Mouse (Mus musculus): Measurements from ENCODE around the gene Kat2a.

Kat2a gene

DNA sequence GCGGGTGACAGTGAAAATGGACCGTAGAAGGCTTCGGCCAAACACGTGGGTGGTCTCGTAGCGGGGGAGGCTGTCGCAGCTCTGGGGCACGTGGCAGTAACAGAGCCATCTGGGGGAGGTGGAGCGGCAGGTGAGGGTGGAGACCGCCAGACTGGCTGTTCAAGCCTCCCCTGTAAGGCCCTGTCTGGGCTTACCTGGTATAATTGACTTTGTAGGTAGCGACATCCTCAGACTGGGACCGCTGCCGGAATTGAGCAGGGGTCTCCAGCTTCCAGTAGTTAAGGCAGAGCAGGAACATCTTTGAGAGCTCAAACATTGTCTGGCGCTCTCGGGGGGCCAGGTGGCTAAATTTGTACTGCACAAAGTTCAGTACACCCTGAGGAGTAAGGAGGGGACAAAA, 1.7 kb downstream of the Kat2a start:
- DNase-seq (ENCODE audit: low spot score): no peak

GRCm38 (mm10) chr11:100709201-100709810, 3.0 kb downstream of the Kat2a start:
- DNase-seq (ENCODE audit: low spot score): no peak

- DNase-seq (ENCODE audit: low spot score): no peak
Observed at GRCm38 (mm10) chr11:100705095-100705747, 7.0 kb downstream of the Kat2a start.

DNA sequence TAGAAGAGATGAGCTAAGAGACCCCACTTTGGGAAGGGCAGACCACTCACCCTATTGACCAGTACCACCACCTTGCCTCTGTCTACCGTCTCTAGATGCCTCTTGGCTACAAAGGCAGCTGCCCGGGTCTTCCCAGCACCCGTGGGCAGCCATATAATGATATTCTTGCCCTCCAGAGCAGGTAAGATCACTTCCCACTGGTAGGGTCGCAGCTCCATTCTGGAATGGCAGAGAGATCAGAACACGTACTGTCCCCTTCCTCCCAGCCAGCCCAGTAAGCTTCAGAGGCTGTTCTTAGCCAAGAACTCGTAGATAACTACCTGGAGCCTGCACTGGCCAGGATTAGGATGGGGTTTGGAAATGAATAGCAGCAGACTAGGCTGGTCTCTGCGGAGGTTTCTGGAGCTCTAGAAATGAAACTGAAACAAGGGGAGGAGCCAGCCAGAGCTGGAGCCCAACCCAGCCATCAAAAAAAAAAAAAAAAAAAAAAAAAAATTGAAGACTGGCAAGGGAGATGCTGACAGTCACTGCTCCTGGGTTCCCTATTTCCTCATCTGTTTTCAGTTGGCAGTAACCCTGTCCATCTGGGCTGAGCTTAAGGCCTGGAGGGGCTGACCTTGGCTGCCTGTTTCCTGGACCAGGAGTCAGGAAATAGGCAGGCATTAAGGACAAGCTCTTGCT, 8.3 kb downstream of the Kat2a start, which contains the start of gene Dhx58:
Dhx58 (minus strand) TSS at position 421 of the 681 bp plus-strand sequence.
- DNase-seq (ENCODE audit: low spot score): no peak

DNA sequence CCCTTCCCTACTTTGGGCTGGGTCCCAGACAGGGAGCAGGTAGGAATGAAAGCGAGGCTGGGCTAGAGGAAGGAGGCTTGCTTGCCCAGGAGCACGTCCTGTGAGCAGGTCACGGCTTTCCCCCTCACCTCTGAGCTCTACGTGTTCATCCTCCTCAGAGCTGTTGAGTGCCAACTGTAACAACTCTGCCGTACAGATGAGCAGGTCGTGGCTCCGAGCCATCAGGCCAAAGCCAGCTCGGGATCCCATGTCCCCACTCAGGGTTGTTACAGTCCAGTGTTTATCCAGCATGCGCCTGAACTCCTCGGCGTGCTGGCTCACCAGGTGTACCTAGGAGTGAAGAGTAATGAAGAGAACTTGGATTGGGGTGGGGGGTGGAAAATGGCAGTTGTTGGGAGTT, 8.9 kb downstream of the Kat2a start:
- DNase-seq (ENCODE audit: low spot score): no peak

GRCm38 (mm10) chr11:100702906-100703305, 9.4 kb downstream of the Kat2a start:
- no peak for DNase-seq (ENCODE audit: low spot score)

GRCm38 (mm10) chr11:100702081-100702851, 10.0 kb downstream of the Kat2a start:
- peak; percentile 77 for DNase-seq (ENCODE audit: low spot score)

DNA sequence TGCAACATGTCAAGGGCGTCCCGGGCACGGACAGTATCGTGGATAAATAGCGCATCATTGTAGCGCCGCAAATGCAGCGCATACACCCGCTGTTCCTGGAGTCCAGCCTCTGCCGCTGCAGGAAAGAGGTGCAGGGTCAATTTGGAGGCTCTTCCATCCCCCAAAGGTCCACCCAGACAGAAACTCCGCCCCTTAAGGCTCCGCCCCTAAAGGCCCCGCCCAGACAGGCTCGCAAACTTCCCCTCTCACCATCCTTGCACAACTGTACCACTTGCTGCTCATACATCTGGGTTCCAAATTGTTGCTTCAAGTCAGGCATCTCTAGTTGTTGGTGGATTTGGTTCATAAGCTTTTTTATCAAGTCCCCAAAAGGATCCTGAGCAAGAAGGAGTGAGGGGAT, 11.0 kb downstream of the Kat2a start:
- peak; percentile 57 for DNase-seq (ENCODE audit: low spot score)

DNA sequence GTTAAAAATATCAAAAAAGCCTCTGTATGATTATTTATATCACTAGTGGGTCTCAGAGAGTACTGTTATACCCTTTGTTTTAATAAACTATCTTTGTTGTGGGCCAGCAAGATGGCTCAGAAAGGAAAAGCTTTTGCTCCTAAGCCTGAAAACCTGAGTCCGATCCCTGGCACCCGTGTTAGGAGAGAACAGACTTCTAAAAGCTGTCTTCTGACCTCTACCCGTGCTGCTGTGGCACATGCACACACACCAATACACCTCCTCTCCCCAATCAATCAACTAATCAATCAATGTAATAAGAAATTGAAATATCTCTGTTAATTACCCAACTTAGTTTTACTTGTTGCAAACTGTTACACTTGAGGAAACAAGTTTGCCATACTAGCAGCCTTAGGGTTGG, 11.6 kb downstream of the Kat2a start:
- DNase-seq (ENCODE audit: low spot score): no peak

GRCm38 (mm10) chr11:100697921-100698320, 14.3 kb downstream of the Kat2a start:
- DNase-seq (ENCODE audit: low spot score): no peak

DNA sequence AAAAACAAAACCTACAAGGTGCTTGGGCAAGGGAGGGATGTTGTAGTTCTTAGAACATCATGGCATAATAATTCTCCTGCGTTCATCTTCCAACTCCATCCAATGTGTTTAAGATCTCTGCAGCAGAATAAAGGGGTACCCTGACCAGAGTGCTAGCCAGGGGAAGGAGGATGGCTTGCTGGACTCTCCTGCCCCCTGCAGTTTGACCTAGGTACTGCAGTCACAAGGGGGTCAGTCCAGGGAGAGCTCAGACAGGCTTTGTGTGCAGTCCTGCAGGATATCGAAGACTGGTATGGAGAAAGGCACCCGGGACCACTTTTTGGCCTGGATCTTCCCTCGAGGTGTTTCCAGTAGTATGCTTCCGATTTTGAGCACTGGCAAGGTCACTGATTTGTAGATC, 17.3 kb downstream of the Kat2a start:
- DNase-seq (ENCODE audit: low spot score): peak; percentile 59

DNA sequence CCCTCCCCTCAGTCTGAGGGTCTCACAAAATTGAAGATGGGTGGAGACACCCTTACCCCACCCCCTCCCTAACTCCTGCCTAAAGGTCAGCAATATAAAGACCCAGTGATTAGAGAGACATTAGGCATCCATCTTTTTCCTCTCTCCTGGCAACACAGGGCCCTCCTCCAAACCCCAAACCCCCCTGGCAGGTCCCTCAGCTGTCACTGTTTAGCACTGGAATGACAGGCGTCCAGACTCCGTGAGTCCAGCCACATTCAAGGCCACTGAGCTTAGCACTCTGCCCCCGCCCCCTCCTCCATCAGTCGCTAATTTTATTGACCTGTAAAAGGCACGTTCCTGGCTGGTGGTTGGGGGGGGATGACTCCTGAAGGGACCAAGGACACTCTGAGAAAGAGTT, 19.1 kb downstream of the Kat2a start:
- DNase-seq (ENCODE audit: low spot score): no peak

- DNase-seq (ENCODE audit: low spot score): no peak
Observed at GRCm38 (mm10) chr11:100692164-100692616, 20.1 kb downstream of the Kat2a start, which contains the start of gene Zfp385c. Zfp385c (minus strand) TSS chr11:100692455.

- DNase-seq (ENCODE audit: low spot score): no peak
Observed at GRCm38 (mm10) chr11:100690389-100690788, 21.9 kb downstream of the Kat2a start.

- DNase-seq (ENCODE audit: low spot score): no peak
Observed at GRCm38 (mm10) chr11:100688443-100688842, 23.8 kb downstream of the Kat2a start.

- DNase-seq (ENCODE audit: low spot score): no peak
Observed at GRCm38 (mm10) chr11:100687265-100687664, 25.0 kb downstream of the Kat2a start.

GRCm38 (mm10) chr11:100685371-100685770, 26.9 kb downstream of the Kat2a start:
- DNase-seq (ENCODE audit: low spot score): no peak

DNA sequence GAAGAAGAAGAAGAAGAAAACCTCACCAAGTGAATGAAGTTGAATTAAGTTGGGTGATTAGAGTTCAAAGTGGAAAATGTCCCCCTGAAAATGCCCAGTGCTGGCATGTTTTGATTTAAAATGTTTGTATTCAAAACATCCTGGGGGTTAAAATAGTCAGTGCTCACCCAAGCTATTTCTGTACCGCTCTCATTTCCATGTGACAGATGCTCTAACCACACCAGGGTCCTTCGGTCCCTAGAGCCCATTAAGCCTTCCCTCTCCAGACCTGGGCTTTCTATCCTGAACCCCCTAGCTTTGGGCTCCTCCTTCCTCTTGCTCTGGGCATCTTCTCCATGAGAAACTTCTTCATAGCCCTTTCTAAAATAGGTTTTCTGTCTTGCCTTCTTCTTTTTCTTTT, 28.2 kb downstream of the Kat2a start:
- no peak for DNase-seq (ENCODE audit: low spot score)

DNA sequence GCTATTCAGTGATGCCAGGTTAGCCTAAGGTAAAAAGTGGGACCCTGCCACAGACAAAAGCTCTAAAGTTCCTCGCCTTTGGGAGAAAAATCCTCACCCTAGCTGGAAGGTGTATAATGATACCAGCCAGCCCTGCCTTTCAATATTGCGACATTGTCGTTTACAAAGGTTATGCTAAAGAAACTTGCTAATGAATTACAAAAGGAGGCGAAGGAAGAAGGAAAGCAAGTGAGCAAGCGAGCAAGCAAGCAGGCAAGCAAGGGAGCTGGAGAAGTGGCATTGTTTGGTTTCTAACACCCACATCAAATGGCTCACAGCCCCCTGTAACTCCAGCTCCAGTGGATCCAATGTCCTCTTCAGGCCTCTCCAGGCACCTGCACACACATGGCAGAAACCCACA, 29.7 kb downstream of the Kat2a start:
- DNase-seq (ENCODE audit: low spot score): no peak

DNA sequence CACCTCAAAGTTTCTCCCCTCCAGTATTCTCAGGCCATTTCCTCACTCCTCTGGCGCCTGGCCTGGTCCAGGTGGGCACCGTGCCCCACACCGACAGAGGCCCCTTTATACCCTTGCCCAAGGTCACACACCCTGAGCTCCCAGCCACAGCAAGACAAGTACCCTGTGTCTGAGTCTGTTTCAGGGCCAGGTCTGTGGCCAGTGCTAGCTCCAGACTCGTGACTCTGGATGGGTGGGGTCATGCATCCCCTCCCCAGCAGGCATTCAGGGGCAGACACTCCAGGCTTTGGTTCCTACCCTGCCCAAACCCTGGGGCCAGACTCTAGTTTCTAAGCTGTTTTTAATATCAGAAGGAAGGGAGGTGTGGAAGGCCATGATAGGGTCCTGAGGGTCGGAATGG, 30.4 kb downstream of the Kat2a start:
- DNase-seq (ENCODE audit: low spot score): no peak

DNA sequence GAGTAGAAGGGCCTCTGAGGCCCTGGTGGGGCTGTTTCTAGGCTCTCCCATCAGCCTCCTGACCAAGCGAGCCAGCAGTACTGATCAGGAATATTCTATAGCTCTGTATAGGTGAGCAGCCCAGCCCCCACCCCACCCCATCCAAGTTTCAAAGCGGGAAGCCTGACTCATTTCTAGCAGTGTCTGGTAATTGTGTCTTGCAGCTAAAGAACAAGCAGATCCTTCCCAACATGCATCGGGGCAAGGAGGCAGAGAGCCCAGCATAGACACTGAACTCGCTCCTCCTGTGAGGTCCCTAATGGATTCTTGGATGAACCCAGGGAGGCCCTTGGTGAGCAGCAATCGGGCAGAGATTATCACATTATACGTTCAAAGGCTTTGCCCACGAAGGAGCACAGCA, 34.5 kb downstream of the Kat2a start:
- DNase-seq (ENCODE audit: low spot score): no peak

DNA sequence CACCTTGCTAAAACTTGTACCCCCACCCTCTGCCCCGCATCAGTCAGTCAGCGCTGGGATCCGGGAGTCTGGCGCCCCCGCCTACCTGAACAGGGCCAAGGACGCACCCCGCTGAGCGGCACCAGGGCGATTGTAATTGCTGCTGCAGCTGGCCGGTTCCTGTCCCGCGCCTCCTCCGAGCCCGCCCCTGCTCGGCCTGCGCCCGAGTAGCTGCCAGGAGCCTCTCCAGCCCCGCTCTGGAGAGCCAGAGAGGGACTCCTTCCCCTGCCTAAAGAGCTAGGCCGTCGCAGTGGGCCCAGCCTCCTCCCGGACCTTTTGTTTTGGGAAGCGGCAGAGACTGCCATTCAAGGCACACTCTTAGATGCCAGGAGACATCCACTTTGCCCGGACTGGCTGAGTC, 39.1 kb downstream of the Kat2a start:
- no peak for DNase-seq (ENCODE audit: low spot score)

Data from c-Kit-positive CD71-positive TER-119-positive erythroid progenitor cells, embryonic 14.5 days (primary cell).